Mouse (Mus musculus): Measurements from ENCODE around the gene Klra9.
"Not testable (repeated sequence)": the region's sequence is repeated elsewhere in the genome, so short reads cannot be mapped to it uniquely, and the experiment has no call there.

Klra9 gene

GRCm38 (mm10) chr6:130193012-130193411 lies at the start of gene Klra9:
Klra9 (minus strand) TSS chr6:130193112.
- not testable (repeated sequence) for DNase-seq

- DNase-seq = no peak
Measured at GRCm38 (mm10) chr6:130237536-130237935, 44.6 kb upstream of the Klra9 start.

GRCm38 (mm10) chr6:130236635-130237034 lies 43.7 kb upstream of the Klra9 start:
- no peak for DNase-seq

GRCm38 (mm10) chr6:130233222-130233621 lies 40.3 kb upstream of the Klra9 start, which contains the start of gene Klra7:
Klra7 (minus strand) TSS chr6:130233322.
- no peak for DNase-seq

GRCm38 (mm10) chr6:130197453-130197852 lies 4.5 kb upstream of the Klra9 start:
- not testable (repeated sequence) for DNase-seq

- not testable (repeated sequence) for DNase-seq
Measured at GRCm38 (mm10) chr6:130129798-130130197, 63.1 kb downstream of the Klra9 start, which contains the start of gene Klra8. Klra8 (minus strand) TSS chr6:130129898.

Measured in lung, adult 18-20 months (tissue).